Mouse (Mus musculus): ENCODE measurements at regions not wholly inside any gene's neighbourhood (a gene's known extent, or its start where the extent isn't known, plus 50 kb on each side); places are given as distances from the start of the nearest gene placed in this dataset.
"Not testable (repeated sequence)": the region's sequence is repeated elsewhere in the genome, so short reads cannot be mapped to it uniquely, and the experiment has no call there.

- no peak for DNase-seq (ENCODE audit: low spot score in 2 of 2)
Observed at GRCm38 (mm10) chr4:124395966-124396395, 214.6 kb downstream of the 3100002H09Rik start.

GRCm38 (mm10) chr4:124395069-124395965, 215.3 kb downstream of the 3100002H09Rik start:
- no peak for DNase-seq (ENCODE audit: low spot score in 2 of 2)

GRCm38 (mm10) chr4:124393595-124393994, 217.0 kb downstream of the 3100002H09Rik start:
- no peak for DNase-seq (ENCODE audit: low spot score in 2 of 2)

GRCm38 (mm10) chr4:124389067-124389466, 221.5 kb downstream of the 3100002H09Rik start:
- no peak for DNase-seq (ENCODE audit: low spot score in 2 of 2)

GRCm38 (mm10) chr4:124385106-124386055, 225.2 kb downstream of the 3100002H09Rik start:
- no peak for DNase-seq (ENCODE audit: low spot score in 2 of 2)

- no peak for DNase-seq (ENCODE audit: low spot score in 2 of 2)
Observed at GRCm38 (mm10) chr4:124376504-124376903, 234.1 kb downstream of the 3100002H09Rik start.

- no peak for DNase-seq (ENCODE audit: low spot score in 2 of 2)
Observed at GRCm38 (mm10) chr4:124375581-124375980, 235.0 kb downstream of the 3100002H09Rik start.

- DNase-seq (ENCODE audit: low spot score in 2 of 2): no peak
Observed at GRCm38 (mm10) chr4:124368831-124369230, 241.8 kb downstream of the 3100002H09Rik start.

- DNase-seq (ENCODE audit: low spot score in 2 of 2): no peak
Observed at GRCm38 (mm10) chr4:124368085-124368484, 242.5 kb downstream of the 3100002H09Rik start.

- no peak for DNase-seq (ENCODE audit: low spot score in 2 of 2)
Observed at GRCm38 (mm10) chr4:124360578-124360908, 250.1 kb downstream of the 3100002H09Rik start.

GRCm38 (mm10) chr4:124359707-124360577, 250.7 kb downstream of the 3100002H09Rik start:
- DNase-seq (ENCODE audit: low spot score in 2 of 2): no peak

GRCm38 (mm10) chr4:124358456-124358855, 252.1 kb downstream of the 3100002H09Rik start:
- DNase-seq (ENCODE audit: low spot score in 2 of 2): not testable (repeated sequence)

GRCm38 (mm10) chr4:124350361-124350760, 260.2 kb downstream of the 3100002H09Rik start:
- DNase-seq (ENCODE audit: low spot score in 2 of 2): no peak

GRCm38 (mm10) chr4:124349610-124350295, 260.9 kb downstream of the 3100002H09Rik start:
- DNase-seq (ENCODE audit: low spot score in 2 of 2): no peak

GRCm38 (mm10) chr4:124349055-124349454, 261.5 kb downstream of the 3100002H09Rik start:
- DNase-seq (ENCODE audit: low spot score in 2 of 2): no peak

GRCm38 (mm10) chr4:124340073-124340472, 270.5 kb downstream of the 3100002H09Rik start:
- no peak for DNase-seq (ENCODE audit: low spot score in 2 of 2)

GRCm38 (mm10) chr4:124335726-124336125, 274.9 kb downstream of the 3100002H09Rik start:
- no peak for DNase-seq (ENCODE audit: low spot score in 2 of 2)

GRCm38 (mm10) chr4:124332974-124333373, 277.6 kb downstream of the 3100002H09Rik start:
- no peak for DNase-seq (ENCODE audit: low spot score in 2 of 2)

- no peak for DNase-seq (ENCODE audit: low spot score in 2 of 2)
Observed at GRCm38 (mm10) chr4:124332416-124332815, 278.2 kb downstream of the 3100002H09Rik start.

- DNase-seq (ENCODE audit: low spot score in 2 of 2): no peak
Observed at GRCm38 (mm10) chr4:124329107-124329771, 281.4 kb downstream of the 3100002H09Rik start.
